Mouse (Mus musculus) kidney, adult 2 months (tissue): Measurements from ENCODE around the gene Gm20449. TPM values are rescaled to one million over a fixed set of nuclear protein-coding genes. Genes with fewer than 3 reads are reported as not detected.
"Not testable (repeated sequence)": the region's sequence is repeated elsewhere in the genome, so short reads cannot be mapped to it uniquely, and the experiment has no call there.

ENCODE experiments used
- DNase-seq: peaks from one replicate; pipeline ENCODE4 v3.0.0; 2021
- H3K27ac ChIP-seq: fragments of 200-500 bp; 2 replicates; pipeline ENCODE4 v1.5.1; 2012; ENCODE audit warnings: low read depth, low read length, control low read depth, inconsistent platforms; ENCODE audit not compliant: insufficient read depth
- H3K27me3 ChIP-seq: fragments of 200-500 bp; replicated peaks from 2 replicates; pipeline ENCODE4 v1.6.1; 2012; ENCODE audit warnings: mild to moderate bottlenecking, moderate library complexity, low read length, inconsistent platforms; ENCODE audit not compliant: control insufficient read depth, insufficient read depth
- H3K36me3 ChIP-seq: fragments of 200-500 bp; 2 replicates; pipeline ENCODE4 v1.6.1; 2012; ENCODE audit warnings: mild to moderate bottlenecking, moderate library complexity, low read length, inconsistent platforms; ENCODE audit not compliant: control insufficient read depth, insufficient read depth
- H3K4me1 ChIP-seq: fragments of 200-500 bp; 2 replicates; pipeline ENCODE4 v1.6.1; 2011; ENCODE audit warnings: low read length; ENCODE audit not compliant: control insufficient read depth, insufficient read depth
- H3K4me3 ChIP-seq: fragments of 200-500 bp; 2 replicates; pipeline ENCODE4 v1.5.1; 2011; ENCODE audit warnings: mild to moderate bottlenecking, low read depth, low read length, control low read depth; ENCODE audit not compliant: insufficient read depth
- CTCF ChIP-seq: fragments of 200-500 bp; conservative IDR thresholded peaks from 2 replicates; pipeline ENCODE4 v1.5.1; 2011; ENCODE audit warnings: low read depth, mild to moderate bottlenecking, control low read depth, low read length, moderate library complexity, mixed read lengths; ENCODE audit not compliant: insufficient read depth, insufficient read length
- POLR2A ChIP-seq: fragments of 200-500 bp; IDR thresholded peaks from one replicate; pipeline ENCODE4 v1.6.1; 2011; ENCODE audit warnings: low read depth, low read length, control low read depth
- WGBS: fragments of 180-500 bp; shearing (Covaris S2); methylation state at CpG from one replicate; pipeline ENCODE4 v1.1.7; 2018; 5-methylcytosine and 5-hydroxymethylcytosine counted together
- polyA plus RNA-seq: library from polyadenylated mRNA; depleted of rRNA; stranded (reverse); fragments of >200 nt; gene quantifications from 2 replicates; pipeline ENCODE4 v1.2.3, GENCODE M21; 2012; rRNA removed

The Gm20449 gene
- 0.11 and 0.14 TPM in 2 replicates for polyA plus RNA-seq

DNA sequence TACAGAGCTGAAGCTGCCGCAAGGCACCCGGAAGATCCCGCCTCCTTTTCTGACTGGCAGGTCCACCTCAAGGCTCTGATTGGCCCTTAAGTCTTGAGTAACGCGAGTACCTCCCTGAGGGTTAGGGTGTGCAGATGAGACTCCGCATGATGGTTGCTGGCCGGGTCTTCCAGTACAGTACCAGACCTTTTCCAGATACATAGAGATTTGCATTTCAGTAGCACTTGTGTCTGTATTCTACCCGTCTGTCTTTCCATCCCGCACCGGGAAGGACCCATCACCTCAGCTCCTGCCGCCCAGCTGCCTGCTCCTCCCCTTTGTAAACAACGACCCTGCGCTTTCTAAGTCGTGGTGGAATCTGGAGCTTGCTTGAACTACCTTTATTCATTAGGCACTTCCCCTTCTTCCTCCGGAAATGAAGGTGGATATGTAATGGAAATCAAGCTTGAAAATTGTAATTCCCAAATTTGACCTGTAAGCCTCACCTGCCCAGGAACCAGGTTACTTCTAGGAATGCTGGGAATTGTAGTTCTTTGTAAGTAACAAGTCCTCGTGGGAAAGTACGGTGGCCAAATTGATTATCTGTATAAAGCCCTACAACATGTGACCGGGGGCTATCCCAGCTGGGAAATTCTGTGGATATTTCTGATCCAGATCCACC lies at the start of gene Gm20449, which contains the start of gene AW146154:
Gm20449 (minus strand) TSS at position 29 of the 661 bp plus-strand sequence.
AW146154 (minus strand) TSS at position 502 of the 661 bp plus-strand sequence.
- peak; percentile 100 for DNase-seq
- no peaks in the 10 kb centered on the region; the same call in 1 of the 2 replicates for H3K27me3 ChIP-seq
- TF ChIP-seq POLR2A (peak; percentile 47), CTCF (no peak)
- WGBS: under 1% methylated on average over 18 of the region's 18 CpGs
- H3K4me3 ChIP-seq: peak within 1 kb of the TSS; percentile 99
- no peaks in the 10 kb centered on the region for H3K4me1 ChIP-seq
- H3K36me3 ChIP-seq: no peaks in the 10 kb centered on the region
- peak within 1 kb of the TSS; percentile 96 for H3K27ac ChIP-seq

DNA sequence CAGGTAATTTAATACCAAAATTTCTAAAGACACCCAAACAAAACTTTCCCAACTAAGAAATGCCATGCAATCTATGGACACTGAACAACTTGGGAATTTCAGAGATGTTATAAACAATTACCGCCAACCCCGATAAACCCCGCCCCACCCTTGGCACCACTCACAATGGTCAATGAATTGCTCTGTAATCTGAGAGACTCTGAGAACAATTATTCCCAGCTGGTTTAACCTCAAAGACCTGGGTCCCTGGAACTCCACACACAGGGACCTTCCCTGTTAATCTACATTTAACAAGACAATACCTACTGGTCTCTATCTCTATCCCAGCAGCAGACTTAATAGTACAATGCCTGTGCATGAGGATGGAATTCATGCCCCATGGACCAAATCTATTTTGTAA lies 13.5 kb upstream of the Gm20449 start:
- H3K4me3 ChIP-seq: no peak overlapping the region
- no peaks in the 10 kb centered on the region for H3K27me3 ChIP-seq
- DNase-seq: no peak
- TF ChIP-seq POLR2A (no peak), CTCF (no peak)
- no peaks in the 10 kb centered on the region for H3K4me1 ChIP-seq
- no peaks in the 10 kb centered on the region for H3K36me3 ChIP-seq
- WGBS: 95% methylated on average over 3 of the region's 3 CpGs
- no peak overlapping the region for H3K27ac ChIP-seq

DNA sequence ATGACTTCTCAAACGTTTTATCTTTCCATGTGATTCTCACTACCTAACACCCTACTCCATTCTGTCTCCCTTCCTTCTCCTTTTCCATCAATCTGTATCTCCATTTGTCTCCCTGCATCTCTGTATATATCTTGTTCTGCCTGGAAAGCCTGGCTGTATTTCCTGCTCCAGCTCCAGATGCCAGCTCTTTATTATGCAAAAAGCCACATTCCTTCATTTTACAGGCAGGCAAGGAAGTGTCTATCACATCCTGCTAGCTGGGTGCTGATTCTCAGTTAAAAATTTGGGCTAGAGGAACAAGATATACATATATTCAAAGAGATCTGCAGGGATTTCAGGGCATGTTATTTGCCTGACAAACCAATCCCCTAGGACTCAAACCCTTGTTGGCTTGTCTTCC lies 13.0 kb upstream of the Gm20449 start:
- TF ChIP-seq CTCF: no peak
- TF ChIP-seq POLR2A: no peak
- no peaks in the 10 kb centered on the region for H3K4me1 ChIP-seq
- no peak overlapping the region for H3K27ac ChIP-seq
- no peaks in the 10 kb centered on the region for H3K36me3 ChIP-seq
- H3K4me3 ChIP-seq: no peak overlapping the region
- H3K27me3 ChIP-seq: no peaks in the 10 kb centered on the region
- 3% methylated on average over 1 of the region's 1 CpGs for WGBS
- DNase-seq: no peak

DNA sequence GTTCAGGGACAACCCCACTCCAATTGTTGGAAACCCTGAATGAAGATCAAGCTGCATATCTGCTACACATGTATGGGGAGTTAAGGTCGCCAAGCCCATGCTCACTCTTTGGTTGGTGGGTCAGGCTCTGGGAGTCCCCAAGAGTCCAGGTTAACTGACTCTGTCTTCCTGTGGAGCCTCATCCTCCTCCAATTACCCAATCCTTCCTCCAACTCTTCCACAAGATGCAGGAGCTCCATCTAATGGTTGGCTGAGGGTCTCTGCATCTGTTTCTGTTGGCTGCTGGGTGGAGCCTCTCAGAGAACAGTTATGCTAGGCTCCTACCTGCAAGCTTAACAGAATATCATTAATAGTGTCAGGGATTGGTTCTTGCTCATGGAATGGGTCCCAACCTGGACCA lies 3.2 kb upstream of the Gm20449 start:
- Histone ChIP-seq H3K27me3 (no peaks in the 10 kb centered on the region; the same call in 1 of the 2 replicates), H3K36me3 (no peaks in the 10 kb centered on the region), H3K4me1 (no peaks in the 10 kb centered on the region), H3K4me3 (no peak overlapping the region), H3K27ac (no peak overlapping the region)
- 57% methylated on average over 1 of the region's 1 CpGs for WGBS
- TF ChIP-seq CTCF (peak; percentile 17; the same call in 1 of the 2 replicates), POLR2A (no peak)
- no peak for DNase-seq

DNA sequence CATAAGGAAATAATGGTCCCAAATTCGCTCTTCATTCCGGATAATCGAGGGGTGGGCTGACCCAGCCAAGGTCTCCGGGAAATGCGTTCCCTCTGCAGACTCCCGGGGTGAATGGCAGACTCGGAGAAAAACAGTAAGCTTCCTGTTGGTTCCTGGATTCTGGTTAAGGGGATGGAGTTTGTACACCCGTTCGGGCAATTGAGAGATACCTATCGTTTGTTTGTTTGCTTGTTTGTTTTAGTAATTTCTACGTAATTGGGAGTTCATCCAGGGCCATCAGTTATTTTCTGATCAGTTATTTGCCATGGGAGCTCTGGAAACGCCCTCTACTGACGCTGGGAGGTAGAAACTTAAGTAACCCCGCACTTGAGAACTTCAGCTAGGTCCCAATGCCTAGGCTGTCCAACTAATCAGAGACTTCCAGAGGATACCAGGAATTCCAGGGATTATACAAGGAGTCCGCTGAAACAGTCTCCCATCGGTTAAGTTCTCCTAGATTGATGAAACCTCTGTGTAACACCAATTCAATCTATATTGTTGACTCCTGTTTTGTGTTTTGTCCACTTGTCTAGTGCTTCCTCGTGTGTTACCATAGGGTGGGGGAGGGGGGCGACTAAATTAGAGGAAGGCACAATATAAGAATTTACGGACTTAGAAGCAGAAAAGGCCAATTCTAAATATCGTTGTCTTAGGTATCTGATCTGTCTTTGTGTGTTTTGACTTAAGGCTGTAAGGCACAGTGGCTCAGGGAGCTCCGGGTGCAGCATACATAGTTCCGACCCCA lies 1.1 kb upstream of the Gm20449 start:
- DNase-seq: peak; percentile 89
- peak overlapping the region; percentile 99 for H3K4me3 ChIP-seq
- H3K27me3 ChIP-seq: no peaks in the 10 kb centered on the region; the same call in 1 of the 2 replicates
- H3K27ac ChIP-seq: peak overlapping the region; percentile 36; the same call in 1 of the 2 replicates
- H3K36me3 ChIP-seq: no peaks in the 10 kb centered on the region
- TF ChIP-seq CTCF: peak; percentile 26; the same call in 1 of the 2 replicates
- TF ChIP-seq POLR2A: no peak
- 17% methylated on average over 22 of the region's 22 CpGs for WGBS
- no peaks in the 10 kb centered on the region for H3K4me1 ChIP-seq

DNA sequence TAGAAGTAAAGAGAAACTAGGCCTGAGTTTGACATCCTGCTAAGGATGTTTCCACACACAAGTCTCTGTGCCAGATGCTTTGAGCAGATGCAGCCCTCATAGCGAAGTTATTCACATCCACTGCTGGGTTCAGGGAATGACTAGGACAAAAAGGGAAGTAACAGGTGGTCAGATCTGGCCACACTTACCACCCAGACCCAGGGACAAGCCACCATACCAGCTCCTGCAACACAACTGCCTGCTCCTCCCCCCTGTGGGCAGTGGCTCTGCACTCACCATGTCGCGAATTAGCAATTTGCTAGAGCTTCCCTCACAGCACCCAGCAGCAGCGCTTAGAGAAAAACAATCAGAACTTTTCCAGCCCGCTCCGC lies 214 bp downstream of the Gm20449 start:
- H3K36me3 ChIP-seq, H3K4me1 ChIP-seq, DNase-seq, H3K27me3 ChIP-seq: not testable (repeated sequence)
- Histone ChIP-seq H3K27ac (peak overlapping the region; percentile 8; the same call in 1 of the 2 replicates), H3K4me3 (peak overlapping the region; percentile 99)
- WGBS: under 1% methylated on average over 6 of the region's 6 CpGs

DNA sequence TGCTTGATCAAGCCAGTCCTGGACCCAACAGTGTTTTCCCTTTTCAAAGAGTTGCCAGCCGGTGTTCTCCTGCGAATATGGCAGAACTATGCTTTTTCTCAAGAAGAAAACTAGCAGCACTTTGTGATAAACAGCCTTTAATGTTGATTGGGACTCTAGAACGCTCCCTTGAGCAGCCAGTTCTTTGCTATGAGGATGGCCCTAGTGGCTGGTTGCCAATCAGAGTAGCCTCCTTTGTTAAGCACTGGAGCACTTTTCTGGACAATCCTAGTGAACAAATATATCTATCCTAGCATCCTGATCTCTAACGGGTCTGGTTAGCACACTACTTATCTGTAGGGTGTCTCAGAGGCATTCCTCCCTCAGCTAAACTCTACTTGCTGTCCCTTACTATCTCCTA lies 753 bp downstream of the Gm20449 start:
- H3K4me3 ChIP-seq, H3K27ac ChIP-seq, H3K36me3 ChIP-seq, H3K4me1 ChIP-seq, H3K27me3 ChIP-seq, DNase-seq: not testable (repeated sequence)
- WGBS: 75% methylated on average over 4 of the region's 4 CpGs
